Mouse (Mus musculus) kidney, postnatal 0 days (tissue): ENCODE results near the gene Prg2. TPM values are rescaled to one million over a fixed set of nuclear protein-coding genes. Genes with fewer than 3 reads are reported as not detected.
A peak's percentile ranks its signal among the peaks of the same experiment; 100 is the strongest.

Source experiments
- ATAC-seq: fragments of 200-750 bp; cut with Nextera tagmentation; replicated peaks from 2 replicates; pipeline ENCODE4 v1.8.0; 2017; ENCODE audit warnings: low read depth, moderate number of reproducible peaks, moderate TSS enrichment, moderate library complexity; ENCODE audit not compliant: low FRiP score
- DNase-seq: peaks from one replicate; pipeline ENCODE4 v3.0.0-alpha.2; 2016; ENCODE audit warnings: low spot score
- H3K27ac ChIP-seq: fragments of 300-500 bp; sonication (generic); 2 replicates; pipeline ENCODE4 v1.5.1; 2014; ENCODE audit warnings: mild to moderate bottlenecking
- H3K27me3 ChIP-seq: fragments of 300-500 bp; sonication (generic); 2 replicates; pipeline ENCODE4 v1.6.1; 2014; ENCODE audit warnings: low read length, mixed read lengths; ENCODE audit not compliant: insufficient read depth
- H3K36me3 ChIP-seq: fragments of 300-500 bp; sonication (generic); 2 replicates; pipeline ENCODE4 v1.6.1; 2014; ENCODE audit warnings: low read length, mixed read lengths; ENCODE audit not compliant: insufficient read depth
- H3K4me1 ChIP-seq: fragments of 300-500 bp; sonication (generic); replicated peaks from 2 replicates; pipeline ENCODE4 v1.6.1; 2014; ENCODE audit warnings: antibody characterized with exemption, low read length, mixed read lengths; ENCODE audit not compliant: insufficient read depth
- H3K4me2 ChIP-seq: fragments of 300-500 bp; sonication (generic); 2 replicates; pipeline ENCODE4 v1.6.1; 2014; ENCODE audit warnings: mild to moderate bottlenecking, low read length, moderate library complexity, mixed read lengths
- H3K4me3 ChIP-seq: fragments of 300-500 bp; sonication (generic); replicated peaks from 2 replicates; pipeline ENCODE4 v1.5.1; 2014; ENCODE audit warnings: low read depth, low read length
- H3K9ac ChIP-seq: fragments of 300-500 bp; sonication (generic); 2 replicates; pipeline ENCODE4 v1.6.1; 2014; ENCODE audit warnings: low read depth, low read length
- H3K9me3 ChIP-seq: fragments of 300-500 bp; sonication (generic); replicated peaks from 2 replicates; pipeline ENCODE4 v1.6.1; 2016; ENCODE audit warnings: low read length, inconsistent platforms, mixed read lengths
- CTCF ChIP-seq: IDR thresholded peaks from 2 replicates; pipeline ENCODE4 v1.5.1; 2016; ENCODE audit warnings: antibody characterized with exemption, low read depth, mild to moderate bottlenecking, moderate library complexity
- WGBS: fragments of 180-500 bp; shearing (Covaris S2); extraction: QIAGEN DNeasy Blood & Tissue Kit; methylation state at CpG from one replicate; pipeline ENCODE4 v1.1.7; 2014; 5-methylcytosine and 5-hydroxymethylcytosine counted together
- polyA plus RNA-seq: library from polyadenylated mRNA; unstranded; fragments of >200 nt; fragmentation: Nextera tagmentation; extraction: Ambion mirVana; gene quantifications from 2 replicates; pipeline ENCODE4 v1.2.1, GENCODE M21; 2015

The Prg2 gene
- not detected in 2 replicates for polyA plus RNA-seq

GRCm38 (mm10) chr2:84980188-84980587 lies at the start of gene Prg2:
TSS of gene Prg2 (plus strand) at chr2:84980461.
- Histone ChIP-seq H3K36me3 (no peaks in the 10 kb centered on the region), H3K9ac (no peak within 1 kb of the TSS), H3K27ac (no peak within 1 kb of the TSS), H3K4me2 (no peak within 1 kb of the TSS), H3K4me3 (no peak within 1 kb of the TSS), H3K4me1 (no peaks in the 10 kb centered on the region), H3K9me3 (no peaks in the 10 kb centered on the region), H3K27me3 (no peaks in the 10 kb centered on the region)
- 57% methylated on average over 1 of the region's 1 CpGs for WGBS
- DNase-seq (no peak), ATAC-seq (no peak)
- no peak for TF ChIP-seq CTCF

- no peak for TF ChIP-seq CTCF
- no peaks in the 10 kb centered on the region for H3K27me3 ChIP-seq
- peaks cover 8% of the 10 kb centered on the region; the same call in 1 of the 2 replicates for H3K4me1 ChIP-seq
- no peak overlapping the region for H3K4me2 ChIP-seq
- ATAC-seq (no peak), DNase-seq (no peak)
- no peaks in the 10 kb centered on the region for H3K9me3 ChIP-seq
- 72% methylated on average over 8 of the region's 8 CpGs for WGBS
- H3K9ac ChIP-seq = no peak overlapping the region
- no peak overlapping the region for H3K27ac ChIP-seq
- H3K36me3 ChIP-seq = no peaks in the 10 kb centered on the region
- no peak overlapping the region for H3K4me3 ChIP-seq
Observed at GRCm38 (mm10) chr2:84933992-84934648, 46.1 kb upstream of the Prg2 start.

GRCm38 (mm10) chr2:84934649-84935007 lies 45.6 kb upstream of the Prg2 start:
- no peak for TF ChIP-seq CTCF
- Histone ChIP-seq H3K27ac (no peak overlapping the region), H3K4me3 (no peak overlapping the region), H3K9ac (no peak overlapping the region), H3K36me3 (no peaks in the 10 kb centered on the region), H3K4me1 (peaks cover 8% of the 10 kb centered on the region; the same call in 1 of the 2 replicates), H3K27me3 (no peaks in the 10 kb centered on the region), H3K9me3 (no peaks in the 10 kb centered on the region), H3K4me2 (no peak overlapping the region)
- WGBS = 79% methylated on average over 4 of the region's 4 CpGs
- DNase-seq (no peak), ATAC-seq (no peak)

- no peak overlapping the region for H3K4me2 ChIP-seq
- no peak overlapping the region for H3K4me3 ChIP-seq
- no peaks in the 10 kb centered on the region for H3K9me3 ChIP-seq
- no peak for TF ChIP-seq CTCF
- no peak for ATAC-seq
- no peak for DNase-seq
- H3K4me1 ChIP-seq = peaks cover 8% of the 10 kb centered on the region; the same call in 1 of the 2 replicates
- no peaks in the 10 kb centered on the region for H3K36me3 ChIP-seq
- no peak overlapping the region for H3K27ac ChIP-seq
- H3K9ac ChIP-seq = no peak overlapping the region
- WGBS = 84% methylated on average over 5 of the region's 5 CpGs
- no peaks in the 10 kb centered on the region for H3K27me3 ChIP-seq
Observed at GRCm38 (mm10) chr2:84935065-84935464, 45.2 kb upstream of the Prg2 start.

GRCm38 (mm10) chr2:84936474-84937429 lies 43.5 kb upstream of the Prg2 start, which contains the start of gene Slc43a3:
TSS of gene Slc43a3 (plus strand) at chr2:84936579.
- peak within 1 kb of the TSS; percentile 41 for H3K4me3 ChIP-seq
- H3K27ac ChIP-seq = peak within 1 kb of the TSS; percentile 80
- peak within 1 kb of the TSS; percentile 61 for H3K9ac ChIP-seq
- H3K27me3 ChIP-seq = no peaks in the 10 kb centered on the region
- H3K36me3 ChIP-seq = no peaks in the 10 kb centered on the region
- H3K4me1 ChIP-seq = peaks cover 8% of the 10 kb centered on the region; the same call in 1 of the 2 replicates
- H3K9me3 ChIP-seq = no peaks in the 10 kb centered on the region
- TF ChIP-seq CTCF = no peak
- ATAC-seq (peak; percentile 98), DNase-seq (peak; percentile 98)
- peak within 1 kb of the TSS; percentile 62 for H3K4me2 ChIP-seq
- 9% methylated on average over 36 of the region's 38 CpGs for WGBS

- WGBS = 42% methylated on average over 3 of the region's 3 CpGs
Observed at GRCm38 (mm10) chr2:84937491-84938150, 42.6 kb upstream of the Prg2 start.

More at GRCm38 (mm10) chr2:84937491-84938150, 42.6 kb upstream of the Prg2 start:
- Histone ChIP-seq H3K9ac (peak overlapping the region; percentile 61), H3K36me3 (no peaks in the 10 kb centered on the region), H3K4me1 (peaks cover 8% of the 10 kb centered on the region; the same call in 1 of the 2 replicates), H3K27ac (peak overlapping the region; percentile 80; the same call in 1 of the 2 replicates), H3K4me3 (peak overlapping the region; percentile 41), H3K9me3 (no peaks in the 10 kb centered on the region), H3K4me2 (peak overlapping the region; percentile 62), H3K27me3 (no peaks in the 10 kb centered on the region)
- TF ChIP-seq CTCF = no peak
- DNase-seq (peak; percentile 41), ATAC-seq (no peak)
